Mouse (Mus musculus) cerebellum, adult 2 months (tissue): ENCODE data around the gene Manba.

ENCODE experiments used
- CTCF ChIP-seq: fragments of 200-500 bp; IDR thresholded peaks from 2 replicates; pipeline ENCODE4 v1.5.1; 2011; ENCODE audit warnings: low read depth, mild to moderate bottlenecking, control low read depth, low read length, moderate library complexity, borderline replicate concordance; ENCODE audit not compliant: insufficient read depth
- POLR2A ChIP-seq: fragments of 200-500 bp; IDR thresholded peaks from 2 replicates; pipeline ENCODE4 v1.6.1; 2011; ENCODE audit warnings: low read length, control low read depth, borderline replicate concordance; ENCODE audit not compliant: insufficient read depth

GRCm38 (mm10) chr3:135616730-135617129, 131.3 kb downstream of the Manba start:
- TF ChIP-seq POLR2A, result no peak
- TF ChIP-seq CTCF, result no peak
